In the genomic region with DNA sequence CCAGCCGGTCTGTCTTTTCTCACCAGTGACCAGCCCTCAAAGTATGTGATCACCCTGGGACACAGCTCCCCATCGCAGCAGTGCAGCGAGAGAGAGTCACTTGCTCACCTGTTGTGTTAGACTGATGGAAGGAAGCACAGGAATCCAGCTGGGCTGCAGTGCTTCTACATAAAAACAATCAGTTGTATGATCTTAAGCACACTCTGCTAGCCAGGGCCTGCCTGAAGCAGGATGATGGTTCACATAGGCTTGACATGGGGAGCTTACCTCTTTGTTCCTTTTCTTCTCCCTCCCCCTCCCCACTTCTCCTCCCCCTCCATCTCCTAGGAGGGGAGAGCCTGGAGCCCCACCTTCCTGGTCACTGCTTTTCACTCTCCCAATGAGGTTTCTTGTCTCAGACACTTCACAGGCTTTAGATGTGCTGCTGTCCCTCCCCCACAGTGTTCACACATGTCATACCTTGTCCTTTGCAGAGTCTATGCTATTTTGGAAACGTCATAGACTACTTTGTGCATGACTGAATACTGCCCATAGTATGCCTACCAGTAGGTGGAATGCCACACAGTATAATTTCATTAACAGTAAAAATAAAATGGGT, we compare ENCODE assay signal across 17 mouse cellular contexts.
DNase-seq lines count a peak whose midpoint lies in the region; ATAC-seq and TF ChIP-seq lines count a peak whose summit lies in the region.
"Had no signal": no experiment of that assay in that cellular context is flagged by ENCODE, and none has a peak within 500 bp of the region (broad histone marks: within the 10 kb centered on the region; RNA-seq: fewer than 3 reads in every experiment).

No protein-coding gene starts in this region.

- no peaks in the 10 kb centered on the region for H3K9me3 ChIP-seq in lung, embryonic 14.5 days (ENCODE audit: low read depth, low read length)
- H3K9me3 ChIP-seq in lung, postnatal 0 days (ENCODE audit: low read length), result no peaks in the 10 kb centered on the region
- H3K9me3 ChIP-seq in midbrain, embryonic 13.5 days, result no peaks in the 10 kb centered on the region
- H3K9me3 ChIP-seq: embryonic facial prominence, embryonic 13.5 days; G1E; hindbrain, embryonic 10.5 days; kidney, embryonic 15.5 days had no signal

- H3K36me3 ChIP-seq in lung, embryonic 14.5 days (ENCODE audit: insufficient read depth), result no peaks in the 10 kb centered on the region
- no peaks in the 10 kb centered on the region for H3K36me3 ChIP-seq in lung, postnatal 0 days (ENCODE audit: insufficient read depth, low read length)
- H3K36me3 ChIP-seq in midbrain, embryonic 13.5 days, result no peaks in the 10 kb centered on the region
- H3K36me3 ChIP-seq: embryonic facial prominence, embryonic 13.5 days; G1E; hindbrain, embryonic 10.5 days; kidney, embryonic 15.5 days had no signal

- H3K27ac ChIP-seq in lung, embryonic 14.5 days (ENCODE audit: low read depth), result no peak overlapping the region
- H3K27ac ChIP-seq in lung, postnatal 0 days (ENCODE audit: low read length), result no peak overlapping the region
- H3K27ac ChIP-seq in midbrain, embryonic 13.5 days, result no peak overlapping the region
- H3K27ac ChIP-seq: embryonic facial prominence, embryonic 13.5 days; hindbrain, embryonic 10.5 days; kidney, embryonic 15.5 days had no signal

- TF ChIP-seq EP300 in lung, postnatal 0 days (IDR thresholded peaks at IDR 0.05), result no peak

- no peak overlapping the region for H3K9ac ChIP-seq in lung, embryonic 14.5 days
- no peak overlapping the region for H3K9ac ChIP-seq in lung, postnatal 0 days (replicated peaks; ENCODE audit: low read depth)
- no peak overlapping the region for H3K9ac ChIP-seq in midbrain, embryonic 13.5 days (replicated peaks)
- H3K9ac ChIP-seq: embryonic facial prominence, embryonic 13.5 days; kidney, embryonic 15.5 days had no signal

- no peak overlapping the region for H3K4me3 ChIP-seq in lung, embryonic 14.5 days (ENCODE audit: low read depth, low read length)
- no peak overlapping the region for H3K4me3 ChIP-seq in lung, postnatal 0 days (ENCODE audit: low read depth, low read length)
- no peak overlapping the region for H3K4me3 ChIP-seq in midbrain, embryonic 13.5 days (replicated peaks)
- H3K4me3 ChIP-seq: embryonic facial prominence, embryonic 13.5 days; hindbrain, embryonic 10.5 days; kidney, embryonic 15.5 days had no signal

- no peak for TF ChIP-seq CTCF in lung, embryonic 14.5 days (IDR thresholded peaks at IDR 0.05; ENCODE audit: low read depth)
- TF ChIP-seq CTCF in lung, postnatal 0 days (IDR thresholded peaks at IDR 0.05), result no peak

- peak; percentile 56 for ATAC-seq in lung, embryonic 14.5 days (ENCODE audit: insufficient read depth)
- no peak for ATAC-seq in lung, postnatal 0 days
- 0 out of 2 replicates have a peak, but pooled peaks have one; percentile 14 for ATAC-seq in midbrain, embryonic 13.5 days
- ATAC-seq: CD4-positive, CD25-positive, alpha-beta regulatory T cell, adult 4 months had no signal

- DNase-seq in embryo, embryonic 10 days (ENCODE audit: low spot score), result peak; percentile 4
- no peak for DNase-seq in embryo, embryonic 11 days
- DNase-seq in lung, embryonic 14.5 days, result no peak
- DNase-seq in lung, postnatal 0 days (ENCODE audit: low spot score), result no peak
- peak; percentile 59 for DNase-seq in urinary bladder, postnatal 14 days (ENCODE audit: low spot score)
- DNase-seq in lung, postnatal 10 days, result no peak
- DNase-seq in retina, postnatal 1 day, result no peak
- DNase-seq: cerebellum, postnatal 10 days; gastrocnemius, postnatal 10 days; lung, adult 2 months; thymus, adult 2 months had no signal

- H3K27me3 ChIP-seq in lung, embryonic 14.5 days (ENCODE audit: insufficient read depth, low read length), result no peaks in the 10 kb centered on the region
- no peaks in the 10 kb centered on the region for H3K27me3 ChIP-seq in lung, postnatal 0 days (replicated peaks; ENCODE audit: insufficient read depth, low read length)
- H3K27me3 ChIP-seq in midbrain, embryonic 13.5 days, result no peaks in the 10 kb centered on the region
- H3K27me3 ChIP-seq: embryonic facial prominence, embryonic 13.5 days; kidney, embryonic 15.5 days had no signal

- H3K4me2 ChIP-seq in lung, embryonic 14.5 days, result no peak overlapping the region
- no peak overlapping the region for H3K4me2 ChIP-seq in lung, postnatal 0 days (replicated peaks; ENCODE audit: low read depth, low read length)
- H3K4me2 ChIP-seq in midbrain, embryonic 13.5 days (replicated peaks), result no peak overlapping the region
- H3K4me2 ChIP-seq: embryonic facial prominence, embryonic 13.5 days; kidney, embryonic 15.5 days had no signal

- 20% methylated on average over 4 of the region's 4 CpGs for WGBS in lung, embryonic 14.5 days
- 18% methylated on average over 4 of the region's 4 CpGs for WGBS in lung, postnatal 0 days
- 14% methylated on average over 4 of the region's 4 CpGs for WGBS in midbrain, embryonic 13.5 days

- no peaks in the 10 kb centered on the region for H3K4me1 ChIP-seq in lung, embryonic 14.5 days (ENCODE audit: insufficient read depth)
- H3K4me1 ChIP-seq in lung, postnatal 0 days (ENCODE audit: insufficient read depth, low read depth, low read length), result no peaks in the 10 kb centered on the region
- H3K4me1 ChIP-seq in midbrain, embryonic 13.5 days (replicated peaks), result 0 out of 2 replicates have a peak, but pooled peaks cover 4% of the 10 kb centered on the region
- H3K4me1 ChIP-seq: embryonic facial prominence, embryonic 13.5 days had no signal

Comparison
In these comparisons a context has a peak if more than half of its experiments do, and no peak if none do; other contexts are left out.
1. DNase-seq: peak in embryo, embryonic 10 days (single experiment) and urinary bladder, postnatal 14 days (single experiment); none in embryo, embryonic 11 days (single experiment), lung, embryonic 14.5 days (single experiment), lung, postnatal 0 days (single experiment), lung, postnatal 10 days (single experiment) and retina, postnatal 1 day (single experiment).